Mouse (Mus musculus) CH12.LX (cell line): ENCODE measurements around the gene Pdzd3.

Source experiments
- JUN ChIP-seq: IDR thresholded peaks from 2 replicates; pipeline ENCODE4 v1.6.1; 2011; ENCODE audit warnings: low read depth, mild to moderate bottlenecking, low read length, improper control_type of control experiment, moderate library complexity; ENCODE audit not compliant: insufficient read depth
- POLR2A ChIP-seq: IDR thresholded peaks from 2 replicates; pipeline ENCODE4 v1.6.1; 2011; ENCODE audit warnings: low read depth, mild to moderate bottlenecking, improper control_type of control experiment, low read length
- USF1 ChIP-seq: IDR thresholded peaks from 2 replicates; pipeline ENCODE4 v1.6.1; 2014; ENCODE audit warnings: low read depth, mild to moderate bottlenecking, inconsistent platforms, low read length, improper control_type of control experiment
- ZKSCAN1 ChIP-seq: IDR thresholded peaks from 2 replicates; pipeline ENCODE4 v1.6.1; 2012; ENCODE audit warnings: low read depth, inconsistent platforms, low read length, improper control_type of control experiment, borderline replicate concordance

- no peak for TF ChIP-seq JUN
- no peak for TF ChIP-seq POLR2A
- TF ChIP-seq ZKSCAN1, result no peak
- TF ChIP-seq USF1, result no peak
Observed at GRCm38 (mm10) chr9:44237128-44237527, 14.1 kb downstream of the Pdzd3 start.
